Mouse (Mus musculus): Measurements from ENCODE around the gene Icos. TPM values are rescaled to one million over a fixed set of nuclear protein-coding genes. Genes with fewer than 3 reads are reported as not detected.

The Icos gene
- polyA plus RNA-seq, 1 experiment from 2014 or later, result 0.38 TPM

GRCm38 (mm10) chr1:61038223-61038622 lies 60.5 kb downstream of the Icos start:
- Histone ChIP-seq H3K36me3 (ENCODE audit: control insufficient read depth, insufficient read depth, low read length) (no peaks in the 10 kb centered on the region), H3K27ac (ENCODE audit: low read depth, low read length) (no peak overlapping the region), H3K4me1 (ENCODE audit: control insufficient read depth, insufficient read depth, low read length) (no peaks in the 10 kb centered on the region), H3K27me3 (ENCODE audit: control insufficient read depth, insufficient read depth, low read length) (no peaks in the 10 kb centered on the region), H3K4me2 (ENCODE audit: low read depth) (no peak overlapping the region), H3K9me3 (ENCODE audit: control insufficient read depth, low read length) (no peaks in the 10 kb centered on the region), H3K9ac (ENCODE audit: low read length) (no peak overlapping the region), H3K4me3 (ENCODE audit: low read depth, low read length) (no peak overlapping the region)
- DNase-seq (ENCODE audit: low spot score), result no peak
- ATAC-seq (ENCODE audit: insufficient read depth, low FRiP score, low TSS enrichment), result no peak
- 85% methylated on average over 4 of the region's 4 CpGs for WGBS

GRCm38 (mm10) chr1:61039310-61039709 lies 61.6 kb downstream of the Icos start:
- no peak for ATAC-seq (ENCODE audit: insufficient read depth, low FRiP score, low TSS enrichment)
- Histone ChIP-seq H3K4me3 (ENCODE audit: low read depth, low read length) (no peak overlapping the region), H3K27ac (ENCODE audit: low read depth, low read length) (no peak overlapping the region), H3K9ac (ENCODE audit: low read length) (no peak overlapping the region), H3K4me1 (ENCODE audit: control insufficient read depth, insufficient read depth, low read length) (no peaks in the 10 kb centered on the region), H3K27me3 (ENCODE audit: control insufficient read depth, insufficient read depth, low read length) (no peaks in the 10 kb centered on the region), H3K36me3 (ENCODE audit: control insufficient read depth, insufficient read depth, low read length) (no peaks in the 10 kb centered on the region), H3K4me2 (ENCODE audit: low read depth) (no peak overlapping the region), H3K9me3 (ENCODE audit: control insufficient read depth, low read length) (no peaks in the 10 kb centered on the region)
- WGBS, result 89% methylated on average over 4 of the region's 4 CpGs
- no peak for DNase-seq (ENCODE audit: low spot score)

- no peak overlapping the region for H3K27ac ChIP-seq (ENCODE audit: low read depth, low read length)
- no peak overlapping the region for H3K4me2 ChIP-seq (ENCODE audit: low read depth)
- ATAC-seq (ENCODE audit: insufficient read depth, low FRiP score, low TSS enrichment), result no peak
- no peaks in the 10 kb centered on the region for H3K4me1 ChIP-seq (ENCODE audit: control insufficient read depth, insufficient read depth, low read length)
- H3K27me3 ChIP-seq (ENCODE audit: control insufficient read depth, insufficient read depth, low read length), result no peaks in the 10 kb centered on the region
- no peak overlapping the region for H3K4me3 ChIP-seq (ENCODE audit: low read depth, low read length)
- DNase-seq (ENCODE audit: low spot score), result no peak
- H3K9ac ChIP-seq (ENCODE audit: low read length), result no peak overlapping the region
- 93% methylated on average over 4 of the region's 4 CpGs for WGBS
- no peaks in the 10 kb centered on the region for H3K36me3 ChIP-seq (ENCODE audit: control insufficient read depth, insufficient read depth, low read length)
- no peaks in the 10 kb centered on the region for H3K9me3 ChIP-seq (ENCODE audit: control insufficient read depth, low read length)
Measured at GRCm38 (mm10) chr1:61040401-61040800, 62.7 kb downstream of the Icos start.

- no peak overlapping the region for H3K27ac ChIP-seq (ENCODE audit: low read depth, low read length)
- no peaks in the 10 kb centered on the region for H3K27me3 ChIP-seq (ENCODE audit: control insufficient read depth, insufficient read depth, low read length)
- no peak overlapping the region for H3K9ac ChIP-seq (ENCODE audit: low read length)
- H3K9me3 ChIP-seq (ENCODE audit: control insufficient read depth, low read length), result no peaks in the 10 kb centered on the region
- ATAC-seq (ENCODE audit: insufficient read depth, low FRiP score, low TSS enrichment), result no peak
- no peaks in the 10 kb centered on the region for H3K4me1 ChIP-seq (ENCODE audit: control insufficient read depth, insufficient read depth, low read length)
- no peaks in the 10 kb centered on the region for H3K36me3 ChIP-seq (ENCODE audit: control insufficient read depth, insufficient read depth, low read length)
- no peak overlapping the region for H3K4me3 ChIP-seq (ENCODE audit: low read depth, low read length)
- no peak overlapping the region for H3K4me2 ChIP-seq (ENCODE audit: low read depth)
- WGBS, result 91% methylated on average over 2 of the region's 2 CpGs
- DNase-seq (ENCODE audit: low spot score), result no peak
Measured at GRCm38 (mm10) chr1:61042842-61043241, 65.1 kb downstream of the Icos start.

GRCm38 (mm10) chr1:61046055-61046705 lies 68.5 kb downstream of the Icos start:
- no peak overlapping the region for H3K4me2 ChIP-seq (ENCODE audit: low read depth)
- H3K27me3 ChIP-seq (ENCODE audit: control insufficient read depth, insufficient read depth, low read length), result no peaks in the 10 kb centered on the region
- WGBS, result 87% methylated on average over 3 of the region's 3 CpGs
- DNase-seq (ENCODE audit: low spot score) (no peak), ATAC-seq (ENCODE audit: insufficient read depth, low FRiP score, low TSS enrichment) (no peak)
- no peaks in the 10 kb centered on the region for H3K4me1 ChIP-seq (ENCODE audit: control insufficient read depth, insufficient read depth, low read length)
- no peaks in the 10 kb centered on the region for H3K36me3 ChIP-seq (ENCODE audit: control insufficient read depth, insufficient read depth, low read length)
- no peaks in the 10 kb centered on the region for H3K9me3 ChIP-seq (ENCODE audit: control insufficient read depth, low read length)
- H3K9ac ChIP-seq (ENCODE audit: low read length), result no peak overlapping the region
- H3K27ac ChIP-seq (ENCODE audit: low read depth, low read length), result no peak overlapping the region
- H3K4me3 ChIP-seq (ENCODE audit: low read depth, low read length), result no peak overlapping the region

- WGBS, result 93% methylated on average over 3 of the region's 3 CpGs
- H3K9ac ChIP-seq (ENCODE audit: low read length), result no peak overlapping the region
- no peaks in the 10 kb centered on the region for H3K36me3 ChIP-seq (ENCODE audit: control insufficient read depth, insufficient read depth, low read length)
- H3K27ac ChIP-seq (ENCODE audit: low read depth, low read length), result no peak overlapping the region
- DNase-seq (ENCODE audit: low spot score) (no peak), ATAC-seq (ENCODE audit: insufficient read depth, low FRiP score, low TSS enrichment) (no peak)
- no peaks in the 10 kb centered on the region for H3K27me3 ChIP-seq (ENCODE audit: control insufficient read depth, insufficient read depth, low read length)
- H3K9me3 ChIP-seq (ENCODE audit: control insufficient read depth, low read length), result no peaks in the 10 kb centered on the region
- H3K4me1 ChIP-seq (ENCODE audit: control insufficient read depth, insufficient read depth, low read length), result no peaks in the 10 kb centered on the region
- no peak overlapping the region for H3K4me2 ChIP-seq (ENCODE audit: low read depth)
- H3K4me3 ChIP-seq (ENCODE audit: low read depth, low read length), result no peak overlapping the region
Measured at GRCm38 (mm10) chr1:61047336-61047735, 69.6 kb downstream of the Icos start.

Other genes starting within 250 kb of the Icos start
- not detected in 2 replicates for gene Ctla4, start 90.9 kb upstream of the Icos start, polyA plus RNA-seq (2014; fragmentation: Nextera tagmentation; extraction: Ambion mirVana)

Measured in neural tube, embryonic 11.5 days (tissue).